Mouse (Mus musculus) embryonic fibroblast, embryonic 13.5 days (primary cell): ENCODE results near the gene Rps10.

Experiments
- CTCF ChIP-seq: IDR thresholded peaks from 2 replicates; pipeline ENCODE4 v1.5.1; 2011; ENCODE audit warnings: mild to moderate bottlenecking, control low read depth, low read length, moderate library complexity, borderline replicate concordance; ENCODE audit not compliant: insufficient read depth
- POLR2A ChIP-seq: IDR thresholded peaks from 2 replicates; pipeline ENCODE4 v1.6.1; 2011; ENCODE audit warnings: low read depth, mild to moderate bottlenecking, control low read depth, low read length, moderate library complexity

- TF ChIP-seq POLR2A (no peak), CTCF (no peak)
These were observed 33.4 kb downstream of the Rps10 start for GRCm38 (mm10) chr17:27603036-27603435.
